Mouse (Mus musculus) lung, postnatal 0 days (tissue): Measurements from ENCODE around the gene Optn. TPM values are rescaled to one million over a fixed set of nuclear protein-coding genes. Genes with fewer than 3 reads are reported as not detected.
A peak's percentile ranks its signal among the peaks of the same experiment; 100 is the strongest.
"Not testable (repeated sequence)": the region's sequence is repeated elsewhere in the genome, so short reads cannot be mapped to it uniquely, and the experiment has no call there.

Source experiments
- ATAC-seq: fragments of 200-750 bp; cut with Nextera tagmentation; 2 replicates; pipeline ENCODE4 v1.8.0; 2017; ENCODE audit warnings: moderate library complexity
- DNase-seq: peaks from one replicate; pipeline ENCODE4 v3.0.0-alpha.2; 2016; ENCODE audit warnings: low spot score
- H3K27ac ChIP-seq: fragments of 300-500 bp; sonication (generic); 2 replicates; pipeline ENCODE4 v1.5.1; 2014; ENCODE audit warnings: antibody characterized with exemption, mild to moderate bottlenecking, low read length, mixed read lengths
- H3K27me3 ChIP-seq: fragments of 300-500 bp; sonication (generic); replicated peaks from 2 replicates; pipeline ENCODE4 v1.6.1; 2014; ENCODE audit warnings: low read length, mixed read lengths; ENCODE audit not compliant: insufficient read depth
- H3K36me3 ChIP-seq: fragments of 300-500 bp; sonication (generic); 2 replicates; pipeline ENCODE4 v1.6.1; 2014; ENCODE audit warnings: low read length, mixed read lengths; ENCODE audit not compliant: insufficient read depth
- H3K4me1 ChIP-seq: fragments of 300-500 bp; sonication (generic); 2 replicates; pipeline ENCODE4 v1.6.1; 2014; ENCODE audit warnings: antibody characterized with exemption, low read depth, low read length, mixed read lengths; ENCODE audit not compliant: insufficient read depth
- H3K4me2 ChIP-seq: fragments of 300-500 bp; sonication (generic); replicated peaks from 2 replicates; pipeline ENCODE4 v1.6.1; 2014; ENCODE audit warnings: low read depth, mild to moderate bottlenecking, low read length, moderate library complexity, mixed read lengths
- H3K4me3 ChIP-seq: fragments of 300-500 bp; sonication (generic); 2 replicates; pipeline ENCODE4 v1.5.1; 2014; ENCODE audit warnings: low read depth, low read length
- H3K9ac ChIP-seq: fragments of 300-500 bp; sonication (generic); replicated peaks from 2 replicates; pipeline ENCODE4 v1.6.1; 2014; ENCODE audit warnings: low read depth, mild to moderate bottlenecking
- H3K9me3 ChIP-seq: fragments of 300-500 bp; sonication (generic); 2 replicates; pipeline ENCODE4 v1.6.1; 2016; ENCODE audit warnings: low read length, mixed read lengths
- CTCF ChIP-seq: IDR thresholded peaks from 2 replicates; pipeline ENCODE4 v1.5.1; 2016; ENCODE audit warnings: antibody characterized with exemption, mild to moderate bottlenecking
- EP300 ChIP-seq: IDR thresholded peaks from 2 replicates; pipeline ENCODE4 v1.6.1; 2016; ENCODE audit warnings: antibody characterized with exemption, mild to moderate bottlenecking, control low read depth
- WGBS: fragments of 180-500 bp; shearing (Covaris S2); extraction: QIAGEN DNeasy Blood & Tissue Kit; methylation state at CpG from one replicate; pipeline ENCODE4 v1.1.7; 2014; 5-methylcytosine and 5-hydroxymethylcytosine counted together
- polyA plus RNA-seq: library from polyadenylated mRNA; unstranded; fragments of >200 nt; fragmentation: Nextera tagmentation; extraction: Ambion mirVana; gene quantifications from 2 replicates; pipeline ENCODE4 v1.2.1, GENCODE M21; 2015

The Optn gene
- polyA plus RNA-seq, 1 experiment from 2014 or later: 23.0 TPM

DNA sequence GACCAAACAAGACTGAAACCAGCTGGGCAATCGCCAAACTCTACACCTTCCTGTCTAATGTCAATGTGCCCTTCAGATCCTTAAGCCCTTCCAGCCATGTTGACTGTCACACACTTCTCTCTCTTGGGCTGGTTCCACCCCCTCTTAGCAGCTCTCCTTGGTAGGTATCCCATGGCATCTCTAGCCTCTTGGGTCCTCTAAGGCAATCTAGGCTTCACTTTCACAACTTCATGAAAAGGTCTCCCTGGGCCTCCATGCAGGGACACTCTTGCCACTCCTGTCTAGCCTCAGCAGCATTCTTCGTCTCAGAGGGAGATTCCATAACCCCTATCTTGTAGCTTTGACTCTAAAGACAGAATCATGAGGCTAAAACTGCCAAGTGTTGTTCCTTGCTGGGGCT, 13.6 kb upstream of the Optn start:
- no peak for TF ChIP-seq CTCF
- no peak for TF ChIP-seq EP300
- no peak overlapping the region for H3K9ac ChIP-seq
- H3K4me1 ChIP-seq: no peaks in the 10 kb centered on the region
- H3K27me3 ChIP-seq: no peaks in the 10 kb centered on the region
- DNase-seq (no peak), ATAC-seq (no peak)
- H3K4me3 ChIP-seq: no peak overlapping the region
- WGBS: 74% methylated on average over 2 of the region's 2 CpGs
- no peak overlapping the region for H3K4me2 ChIP-seq
- H3K36me3 ChIP-seq: no peaks in the 10 kb centered on the region
- H3K9me3 ChIP-seq: no peaks in the 10 kb centered on the region
- no peak overlapping the region for H3K27ac ChIP-seq

DNA sequence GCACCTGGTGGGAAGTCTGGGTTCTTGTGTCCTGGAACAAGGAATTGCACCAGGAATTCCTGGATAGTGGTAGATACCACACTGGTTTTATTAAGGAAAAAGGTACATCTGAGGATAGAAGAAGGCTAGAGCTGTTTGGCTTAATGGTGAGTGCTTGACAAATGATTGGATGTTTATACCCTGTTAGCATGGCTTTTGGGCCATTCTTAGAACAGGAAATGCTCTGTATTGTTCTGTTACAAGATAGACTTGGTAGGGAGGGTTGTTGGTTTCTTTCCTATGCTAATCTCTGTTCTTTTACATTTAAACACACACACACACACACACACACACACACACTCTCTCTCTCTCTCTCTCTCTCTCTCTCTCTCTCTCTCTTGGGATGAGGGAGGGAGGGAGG, 12.0 kb upstream of the Optn start:
- H3K9me3 ChIP-seq: no peaks in the 10 kb centered on the region
- no peak overlapping the region for H3K4me2 ChIP-seq
- no peak overlapping the region for H3K27ac ChIP-seq
- ATAC-seq (no peak), DNase-seq (no peak)
- no peaks in the 10 kb centered on the region for H3K4me1 ChIP-seq
- H3K27me3 ChIP-seq: no peaks in the 10 kb centered on the region
- no peak overlapping the region for H3K9ac ChIP-seq
- TF ChIP-seq CTCF: no peak
- TF ChIP-seq EP300: no peak
- no peak overlapping the region for H3K4me3 ChIP-seq
- H3K36me3 ChIP-seq: no peaks in the 10 kb centered on the region

DNA sequence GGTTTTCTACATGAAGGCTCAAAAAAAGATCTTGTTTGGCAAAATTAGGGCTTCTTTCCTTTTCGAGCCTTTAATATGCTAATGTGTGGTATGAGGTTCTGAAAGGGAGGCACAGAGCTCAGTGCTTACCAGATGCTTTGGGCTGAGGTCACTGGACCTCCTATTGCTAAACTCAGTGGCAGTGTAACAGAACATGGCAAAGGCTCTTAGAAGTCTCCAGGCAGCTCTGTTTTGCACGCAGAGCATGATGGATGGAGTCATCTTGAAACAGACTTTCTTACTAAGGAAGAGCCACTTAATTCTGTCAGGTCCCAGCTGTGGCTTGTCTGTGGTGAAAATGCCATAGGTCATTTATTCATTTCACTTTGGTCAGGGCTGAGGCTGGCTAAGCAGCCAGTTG, 11.6 kb upstream of the Optn start:
- 52% methylated on average over 2 of the region's 2 CpGs for WGBS
- peak; percentile 39 for DNase-seq
- H3K27me3 ChIP-seq: no peaks in the 10 kb centered on the region

DNA sequence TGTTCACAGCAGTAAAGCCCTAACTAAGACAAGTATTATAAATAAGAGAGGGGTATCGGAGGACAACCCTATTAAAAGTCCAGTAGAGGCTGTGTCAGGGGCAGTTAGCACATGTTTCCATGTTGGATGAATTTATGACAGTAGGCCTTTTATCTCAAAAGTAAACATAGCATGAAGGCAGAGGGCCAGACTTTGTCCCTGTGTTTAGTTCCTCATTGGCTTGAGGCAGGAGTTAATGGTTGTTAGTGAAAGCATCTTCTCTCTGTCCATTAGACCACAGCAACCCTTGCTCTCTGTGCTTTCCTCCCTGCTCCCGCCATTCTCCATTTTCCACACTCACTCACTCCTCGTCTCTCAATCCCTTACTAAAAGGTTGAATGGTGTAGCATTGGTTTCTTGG, 9.9 kb upstream of the Optn start:
- no peaks in the 10 kb centered on the region for H3K27me3 ChIP-seq
- H3K9me3 ChIP-seq: no peaks in the 10 kb centered on the region
- WGBS: 89% methylated on average over 3 of the region's 3 CpGs
- no peaks in the 10 kb centered on the region for H3K4me1 ChIP-seq
- no peak overlapping the region for H3K27ac ChIP-seq
- TF ChIP-seq CTCF: no peak
- TF ChIP-seq EP300: no peak
- ATAC-seq (no peak), DNase-seq (no peak)
- no peaks in the 10 kb centered on the region for H3K36me3 ChIP-seq
- no peak overlapping the region for H3K9ac ChIP-seq
- H3K4me3 ChIP-seq: no peak overlapping the region
- no peak overlapping the region for H3K4me2 ChIP-seq

More for the DNA sequence above, 11.6 kb upstream of the Optn start:
- peak; percentile 41; the same call in 1 of the 2 replicates for ATAC-seq
- Histone ChIP-seq H3K9ac (no peak overlapping the region), H3K4me1 (no peaks in the 10 kb centered on the region), H3K4me2 (no peak overlapping the region), H3K9me3 (no peaks in the 10 kb centered on the region), H3K36me3 (no peaks in the 10 kb centered on the region), H3K27ac (no peak overlapping the region), H3K4me3 (no peak overlapping the region)
- TF ChIP-seq CTCF (no peak), EP300 (no peak)

DNA sequence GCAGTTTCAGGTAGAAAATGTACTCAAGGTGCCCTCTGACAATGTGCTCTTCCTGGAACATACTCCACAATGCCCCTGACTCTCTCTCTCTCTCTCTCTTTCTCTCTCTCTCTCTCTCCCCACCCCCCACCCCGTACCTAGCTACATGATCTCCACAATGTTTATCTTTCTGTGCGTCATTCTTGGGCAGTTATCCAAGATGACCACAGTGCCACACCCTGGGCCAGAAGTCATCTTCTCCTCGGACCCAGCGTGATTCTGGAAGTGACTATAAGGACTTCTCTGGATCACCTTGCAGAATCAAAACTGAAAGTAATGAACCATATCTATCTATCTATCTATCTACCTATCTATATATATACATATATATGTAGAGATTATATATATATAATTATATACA, 4.1 kb upstream of the Optn start:
- H3K27ac ChIP-seq: no peak overlapping the region
- TF ChIP-seq CTCF (no peak), EP300 (no peak)
- no peaks in the 10 kb centered on the region for H3K36me3 ChIP-seq
- no peaks in the 10 kb centered on the region for H3K9me3 ChIP-seq
- 29% methylated on average over 4 of the region's 4 CpGs for WGBS
- no peak overlapping the region for H3K4me2 ChIP-seq
- H3K4me3 ChIP-seq: no peak overlapping the region
- no peak for DNase-seq
- peaks cover 5% of the 10 kb centered on the region; the same call in 1 of the 2 replicates for H3K4me1 ChIP-seq
- no peak for ATAC-seq
- H3K9ac ChIP-seq: no peak overlapping the region
- H3K27me3 ChIP-seq: no peaks in the 10 kb centered on the region

DNA sequence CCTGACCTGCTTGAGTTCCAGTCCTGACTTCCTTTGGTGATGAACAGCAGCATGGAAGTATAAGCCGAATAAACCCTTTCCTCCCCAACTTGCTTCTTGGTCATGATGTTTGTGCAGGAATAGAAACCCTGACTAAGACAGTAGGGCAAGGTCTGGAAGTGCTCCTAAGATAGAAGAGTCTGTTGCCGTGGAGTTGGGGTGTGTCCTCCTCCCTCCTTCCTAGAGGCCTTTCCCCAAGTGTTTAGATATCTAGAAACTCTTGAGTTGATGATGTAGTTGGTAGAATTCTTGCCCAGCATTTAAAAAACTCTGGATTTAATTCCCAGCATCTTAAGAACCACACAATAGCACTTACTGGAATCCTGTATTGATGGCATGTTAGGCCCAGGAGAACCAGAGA, 3.4 kb upstream of the Optn start:
- not testable (repeated sequence) for H3K36me3 ChIP-seq, DNase-seq, H3K4me3 ChIP-seq, H3K27ac ChIP-seq, ATAC-seq, H3K27me3 ChIP-seq, H3K9ac ChIP-seq, H3K9me3 ChIP-seq, H3K4me2 ChIP-seq
- 50% methylated on average over 1 of the region's 2 CpGs for WGBS
- H3K4me1 ChIP-seq: peaks cover 10% of the 10 kb centered on the region; the same call in 1 of the 2 replicates

DNA sequence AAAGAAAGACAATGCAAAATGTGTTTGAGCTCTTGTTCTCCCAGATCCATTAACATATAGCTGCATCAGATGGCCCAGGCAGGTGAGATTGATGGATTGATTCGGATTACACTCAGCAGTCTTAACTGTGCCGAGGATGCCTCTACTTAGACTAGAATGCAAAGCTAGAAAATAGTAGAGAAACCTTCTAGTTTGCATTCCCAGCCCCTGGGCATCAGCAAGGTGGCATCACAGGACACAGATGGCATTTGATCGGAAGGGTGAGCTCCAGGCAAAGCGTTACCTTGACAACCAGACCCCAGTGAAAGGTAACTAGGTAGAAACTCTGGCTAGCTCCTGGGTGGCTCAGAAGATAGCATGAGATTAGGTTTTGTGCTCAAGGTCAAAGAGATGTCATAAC, 396 bp upstream of the Optn start:
- no peak for TF ChIP-seq CTCF
- no peak for TF ChIP-seq EP300
- ATAC-seq (peak; percentile 11; the same call in 1 of the 2 replicates), DNase-seq (no peak)
- Histone ChIP-seq H3K9ac (no peak overlapping the region), H3K4me3 (peak overlapping the region; percentile 64), H3K4me1 (peaks cover 10% of the 10 kb centered on the region; the same call in 1 of the 2 replicates), H3K4me2 (peak overlapping the region; percentile 82), H3K27ac (no peak overlapping the region), H3K36me3 (no peaks in the 10 kb centered on the region), H3K9me3 (no peaks in the 10 kb centered on the region), H3K27me3 (no peaks in the 10 kb centered on the region)
- 31% methylated on average over 4 of the region's 4 CpGs for WGBS
